Mouse (Mus musculus): ENCODE results near the gene M1ap. TPM values are rescaled to one million over a fixed set of nuclear protein-coding genes. Genes with fewer than 3 reads are reported as not detected.

The M1ap gene
- total and polyA plus RNA-seq, 3 experiments = 6.2 to 6.3 TPM; not detected in 1

DNA sequence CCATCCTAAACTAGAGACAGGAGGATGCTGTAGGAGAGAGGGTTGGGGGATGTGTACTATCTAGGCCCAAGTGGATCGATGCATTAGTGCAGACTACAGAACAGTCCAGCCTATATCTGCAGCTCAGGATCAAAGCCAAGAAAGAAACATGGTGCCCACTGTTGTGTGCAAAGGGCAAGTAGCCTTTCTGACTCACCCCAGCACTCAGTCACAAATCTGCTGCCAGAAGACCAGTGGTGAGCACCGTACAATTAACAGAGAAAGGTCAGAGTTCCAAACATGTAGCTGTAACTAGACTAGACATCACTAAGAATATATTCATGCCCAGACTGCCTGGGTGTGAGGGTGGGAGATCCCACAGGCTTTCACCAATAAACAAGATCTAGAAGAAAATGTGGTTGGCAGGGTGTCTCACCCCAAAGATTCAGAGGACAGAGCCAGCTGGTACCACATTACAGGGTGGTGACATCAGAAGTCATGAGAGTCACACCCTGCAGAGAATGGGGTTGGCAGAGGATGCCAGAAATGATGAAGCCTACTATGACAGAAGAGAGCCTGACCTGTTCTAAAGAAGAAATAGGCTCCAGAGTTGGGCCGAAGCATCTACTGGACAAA lies 12.0 kb upstream of the M1ap start:
- Histone ChIP-seq H3K79me2 (ENCODE audit: control insufficient read depth, insufficient read depth, low read length, poor library complexity) (no peaks in the 10 kb centered on the region), H3K4me3 (ENCODE audit: control insufficient read depth in 1 of 2, insufficient read depth in 1 of 2, low read depth in 2 of 2, low read length in 2 of 2) (no peak overlapping the region), H3K27ac (ENCODE audit: control insufficient read depth, low read depth, low read length) (no peak overlapping the region), H3K27me3 (ENCODE audit: control insufficient read depth in 1 of 2, insufficient read depth in 2 of 2, low read length in 2 of 2) (peaks cover 12 to 24% of the 10 kb centered on the region in 2 experiments), H3K36me3 (ENCODE audit: control insufficient read depth in 1 of 2, insufficient read depth in 2 of 2, low read length in 2 of 2) (no peaks in the 10 kb centered on the region), H3K9ac (ENCODE audit: control insufficient read depth, low read depth, low read length, poor library complexity, severe bottlenecking) (no peak overlapping the region), H3K4me1 (ENCODE audit: control insufficient read depth in 1 of 2, insufficient read depth in 2 of 2, low read length in 2 of 2) (no peaks in the 10 kb centered on the region), H3K9me3 (replicated peaks; ENCODE audit: insufficient read depth, low read length) (no peaks in the 10 kb centered on the region)
- no peak for TF ChIP-seq ZMIZ1 (IDR thresholded peaks at IDR 0.05; ENCODE audit: low read depth, low read length)
- TF ChIP-seq CTCF (IDR thresholded peaks at IDR 0.05 in 2 of 3, conservative IDR thresholded peaks at IDR 0.05 in 1 of 3; ENCODE audit: control insufficient read depth in 1 of 3, insufficient read depth in 1 of 3, low read depth in 2 of 3, low read length in 3 of 3, poor library complexity in 1 of 3, severe bottlenecking in 1 of 3) = no peak
- no peak for TF ChIP-seq USF2 (IDR thresholded peaks at IDR 0.05; ENCODE audit: borderline replicate concordance in 1 of 2, insufficient read depth in 1 of 2, low read depth in 1 of 2, low read length in 2 of 2)
- TF ChIP-seq GABPA (IDR thresholded peaks at IDR 0.05; ENCODE audit: low read depth, low read length) = no peak
- no peak for TF ChIP-seq RAD21 (IDR thresholded peaks at IDR 0.05; ENCODE audit: low read depth, low read length)
- no peak for TF ChIP-seq UBTF (IDR thresholded peaks at IDR 0.05; ENCODE audit: borderline replicate concordance, insufficient read depth, low read depth, low read length)
- no peak for TF ChIP-seq ETS1 (IDR thresholded peaks at IDR 0.05; ENCODE audit: low read depth, low read length)
- TF ChIP-seq NELFE (IDR thresholded peaks at IDR 0.05; ENCODE audit: low read depth, low read length) = no peak
- no peak for TF ChIP-seq GATA1 (IDR thresholded peaks at IDR 0.05; ENCODE audit: low read depth, low read length)
- TF ChIP-seq ZC3H11A (IDR thresholded peaks at IDR 0.05; ENCODE audit: low read depth, low read length) = no peak
- TF ChIP-seq E2F4 (IDR thresholded peaks at IDR 0.05; ENCODE audit: borderline replicate concordance, low read depth, low read length) = no peak
- no peak for TF ChIP-seq POLR2A (IDR thresholded peaks at IDR 0.05; ENCODE audit: control insufficient read depth in 1 of 2, insufficient read depth in 1 of 2, low read depth in 1 of 2, low read length in 2 of 2, poor library complexity in 1 of 2)
- TF ChIP-seq MEF2A (IDR thresholded peaks at IDR 0.05; ENCODE audit: extremely low read depth, insufficient replicate concordance, low read depth, low read length, poor library complexity, severe bottlenecking) = no peak
- no peak for TF ChIP-seq MAX (IDR thresholded peaks at IDR 0.05; ENCODE audit: low read length)
- no peak for TF ChIP-seq ELF1 (IDR thresholded peaks at IDR 0.05; ENCODE audit: low read depth, low read length)
- TF ChIP-seq TAL1 (IDR thresholded peaks at IDR 0.05; ENCODE audit: low read length) = no peak
- TF ChIP-seq MYB (IDR thresholded peaks at IDR 0.05; ENCODE audit: low read depth, low read length) = no peak
- no peak for TF ChIP-seq MAZ (IDR thresholded peaks at IDR 0.05; ENCODE audit: low read depth, low read length)
- DNase-seq (ENCODE audit: low read depth, low spot score) = no peak

DNA sequence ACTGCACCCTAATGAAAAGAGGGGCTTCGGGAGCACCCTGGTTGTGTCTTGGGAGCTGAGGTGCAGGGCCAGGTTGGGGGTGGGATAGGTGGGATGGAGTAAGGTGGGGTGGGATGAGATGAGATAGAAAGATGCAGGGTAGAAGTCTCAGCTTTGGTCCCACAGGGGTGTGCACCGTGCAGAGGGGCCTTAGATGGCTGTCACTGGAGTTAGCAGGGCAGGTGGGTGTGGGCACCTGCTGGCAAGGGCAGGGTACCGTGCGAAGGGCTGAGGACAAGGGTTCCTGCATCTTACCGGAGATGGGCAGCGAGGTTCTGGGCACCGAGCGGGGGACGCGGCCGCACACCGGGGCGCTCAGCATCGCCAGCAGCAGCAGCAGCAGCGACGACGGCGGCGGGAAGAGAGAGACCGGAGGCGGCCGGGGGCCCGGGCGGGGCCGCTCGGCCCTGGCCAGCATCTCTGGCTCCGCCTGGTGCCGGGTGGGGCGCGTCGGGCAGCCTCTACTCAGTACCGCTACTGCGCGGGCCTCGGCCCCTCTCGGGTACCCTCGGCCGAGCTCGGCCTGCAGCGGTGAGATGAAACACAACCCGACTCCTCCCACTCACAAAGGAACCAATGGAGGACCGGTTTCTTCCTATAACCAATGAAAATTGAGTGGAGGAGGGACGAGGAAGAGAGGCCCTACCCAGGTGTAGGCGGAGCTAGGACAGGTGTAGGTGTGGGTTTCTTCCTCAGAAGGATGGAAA lies 7.4 kb upstream of the M1ap start, which contains the start of gene Sema4f:
Gene Sema4f (minus strand): TSS at position 603 of the 746 bp plus-strand sequence.
- Histone ChIP-seq H3K27me3 (ENCODE audit: control insufficient read depth in 1 of 2, insufficient read depth in 2 of 2, low read length in 2 of 2) (peaks cover 3 to 4% of the 10 kb centered on the region in 2 experiments; a peak in 3 of 4 replicates), H3K36me3 (ENCODE audit: control insufficient read depth in 1 of 2, insufficient read depth in 2 of 2, low read length in 2 of 2) (no peaks in the 10 kb centered on the region; a peak in 1 of 4 replicates), H3K4me3 (ENCODE audit: control insufficient read depth in 1 of 2, insufficient read depth in 1 of 2, low read depth in 2 of 2, low read length in 2 of 2) (no peak within 1 kb of the TSS), H3K27ac (ENCODE audit: control insufficient read depth, low read depth, low read length) (no peak within 1 kb of the TSS), H3K4me1 (ENCODE audit: control insufficient read depth in 1 of 2, insufficient read depth in 2 of 2, low read length in 2 of 2) (0 out of 4 replicates have a peak, but pooled peaks cover 0 to 4% of the 10 kb centered on the region in 2 experiments), H3K9me3 (replicated peaks; ENCODE audit: insufficient read depth, low read length) (no peaks in the 10 kb centered on the region), H3K79me2 (ENCODE audit: control insufficient read depth, insufficient read depth, low read length, poor library complexity) (no peaks in the 10 kb centered on the region), H3K9ac (ENCODE audit: control insufficient read depth, low read depth, low read length, poor library complexity, severe bottlenecking) (no peak within 1 kb of the TSS)
- no peak for DNase-seq (ENCODE audit: low read depth, low spot score)
- no peak for TF ChIP-seq JUND (IDR thresholded peaks at IDR 0.05; ENCODE audit: low read depth, low read length)
- TF ChIP-seq ELF1 (IDR thresholded peaks at IDR 0.05; ENCODE audit: low read depth, low read length) = no peak
- TF ChIP-seq USF1 (IDR thresholded peaks at IDR 0.05; ENCODE audit: low read depth, low read length) = no peak

Data from MEL (cell line).